Mouse (Mus musculus) layer of hippocampus, postnatal 25 days (tissue): ENCODE results near the gene Tbx15. TPM values are rescaled to one million over a fixed set of nuclear protein-coding genes. Genes with fewer than 3 reads are reported as not detected.
A peak's percentile ranks its signal among the peaks of the same experiment; 100 is the strongest.

Experiments used
- DNase-seq, 2 experiments: peaks; one replicate each; pipeline ENCODE4 v3.0.0; 2022; ENCODE audit warnings: mixed read lengths in 2 of 2, low spot score in 1 of 2; ENCODE audit errors: extremely low spot score in 1 of 2
- total RNA-seq, 2 experiments: library from RNA; stranded (reverse); gene quantifications; 2 replicates each; pipeline ENCODE4 v1.2.3; 2021

Tbx15 gene
- total RNA-seq, result under 1 TPM; 0.37 to 0.66 TPM

- no peak for DNase-seq
Measured at GRCm38 (mm10) chr3:99240213-99240720, at the start of gene Tbx15. Gene Tbx15, plus strand, starts transcription at chr3:99240381.

GRCm38 (mm10) chr3:99193576-99193975 is 46.6 kb upstream of the Tbx15 start:
- DNase-seq, result no peak

GRCm38 (mm10) chr3:99203331-99203730 is 36.9 kb upstream of the Tbx15 start:
- no peak for DNase-seq

GRCm38 (mm10) chr3:99208416-99208815 is 31.8 kb upstream of the Tbx15 start:
- no peak for DNase-seq

- DNase-seq, result no peak
Measured at GRCm38 (mm10) chr3:99211105-99211698, 29.0 kb upstream of the Tbx15 start.

GRCm38 (mm10) chr3:99227807-99228206 is 12.4 kb upstream of the Tbx15 start:
- no peak for DNase-seq

GRCm38 (mm10) chr3:99233393-99234318 is 6.5 kb upstream of the Tbx15 start:
- peak in 1 of 2 experiments; percentile 69 for DNase-seq

GRCm38 (mm10) chr3:99234319-99234869 is 5.8 kb upstream of the Tbx15 start:
- DNase-seq, result no peak

GRCm38 (mm10) chr3:99235116-99235803 is 4.9 kb upstream of the Tbx15 start:
- no peak for DNase-seq

- DNase-seq, result no peak
Measured at GRCm38 (mm10) chr3:99235804-99236755, 4.1 kb upstream of the Tbx15 start.

GRCm38 (mm10) chr3:99238691-99239090 is 1.5 kb upstream of the Tbx15 start:
- DNase-seq, result no peak

- DNase-seq, result no peak
Measured at GRCm38 (mm10) chr3:99239301-99240045, 708 bp upstream of the Tbx15 start.

GRCm38 (mm10) chr3:99240811-99241738 is 894 bp downstream of the Tbx15 start:
- DNase-seq, result no peak

GRCm38 (mm10) chr3:99242481-99242880 is 2.3 kb downstream of the Tbx15 start:
- DNase-seq, result no peak

- DNase-seq, result no peak
Measured at GRCm38 (mm10) chr3:99245341-99245740, 5.2 kb downstream of the Tbx15 start.

- no peak for DNase-seq
Measured at GRCm38 (mm10) chr3:99246629-99247028, 6.4 kb downstream of the Tbx15 start.

- no peak for DNase-seq
Measured at GRCm38 (mm10) chr3:99247586-99247985, 7.4 kb downstream of the Tbx15 start.
